Mouse (Mus musculus) kidney, embryonic 15.5 days (tissue): Measurements from ENCODE around the gene Clcnkb. TPM values are rescaled to one million over a fixed set of nuclear protein-coding genes. Genes with fewer than 3 reads are reported as not detected.

Experiments used
- ATAC-seq: fragments of 200-750 bp; cut with Nextera tagmentation; replicated peaks from 2 replicates; pipeline ENCODE4 v1.8.0; 2017; ENCODE audit warnings: moderate TSS enrichment; ENCODE audit not compliant: low FRiP score
- H3K27ac ChIP-seq: fragments of 300-500 bp; sonication (generic); 2 replicates; pipeline ENCODE4 v1.5.1; 2015; ENCODE audit warnings: mild to moderate bottlenecking, inconsistent platforms
- H3K27me3 ChIP-seq: fragments of 300-500 bp; sonication (generic); 2 replicates; pipeline ENCODE4 v1.6.1; 2015; ENCODE audit warnings: inconsistent platforms
- H3K36me3 ChIP-seq: fragments of 300-500 bp; sonication (generic); 2 replicates; pipeline ENCODE4 v1.6.1; 2015; ENCODE audit warnings: inconsistent platforms
- H3K4me1 ChIP-seq: fragments of 300-500 bp; sonication (generic); 2 replicates; pipeline ENCODE4 v1.6.1; 2015; ENCODE audit warnings: inconsistent platforms
- H3K4me2 ChIP-seq: fragments of 300-500 bp; sonication (generic); 2 replicates; pipeline ENCODE4 v1.6.1; 2015; ENCODE audit warnings: moderate library complexity, mild to moderate bottlenecking, inconsistent platforms
- H3K4me3 ChIP-seq: fragments of 300-500 bp; sonication (generic); replicated peaks from 2 replicates; pipeline ENCODE4 v1.5.1; 2015; ENCODE audit warnings: mild to moderate bottlenecking, inconsistent platforms
- H3K9ac ChIP-seq: fragments of 300-500 bp; sonication (generic); 2 replicates; pipeline ENCODE4 v1.6.1; 2015; ENCODE audit warnings: mild to moderate bottlenecking, inconsistent platforms
- H3K9me3 ChIP-seq: fragments of 300-500 bp; sonication (generic); replicated peaks from 2 replicates; pipeline ENCODE4 v1.6.1; 2016; ENCODE audit warnings: inconsistent platforms
- WGBS: fragments of 180-500 bp; shearing (Covaris S2); methylation state at CpG from one replicate; pipeline ENCODE4 v1.1.7; 2015; ENCODE audit warnings: mixed read lengths; 5-methylcytosine and 5-hydroxymethylcytosine counted together
- polyA plus RNA-seq: library from polyadenylated mRNA; unstranded; fragments of >200 nt; fragmentation: Nextera tagmentation; extraction: Ambion mirVana; gene quantifications from 2 replicates; pipeline ENCODE4 v1.2.1, GENCODE M21; 2015

Gene Clcnkb
- polyA plus RNA-seq, 1 experiment from 2014 or later, result 19.5 TPM

DNA sequence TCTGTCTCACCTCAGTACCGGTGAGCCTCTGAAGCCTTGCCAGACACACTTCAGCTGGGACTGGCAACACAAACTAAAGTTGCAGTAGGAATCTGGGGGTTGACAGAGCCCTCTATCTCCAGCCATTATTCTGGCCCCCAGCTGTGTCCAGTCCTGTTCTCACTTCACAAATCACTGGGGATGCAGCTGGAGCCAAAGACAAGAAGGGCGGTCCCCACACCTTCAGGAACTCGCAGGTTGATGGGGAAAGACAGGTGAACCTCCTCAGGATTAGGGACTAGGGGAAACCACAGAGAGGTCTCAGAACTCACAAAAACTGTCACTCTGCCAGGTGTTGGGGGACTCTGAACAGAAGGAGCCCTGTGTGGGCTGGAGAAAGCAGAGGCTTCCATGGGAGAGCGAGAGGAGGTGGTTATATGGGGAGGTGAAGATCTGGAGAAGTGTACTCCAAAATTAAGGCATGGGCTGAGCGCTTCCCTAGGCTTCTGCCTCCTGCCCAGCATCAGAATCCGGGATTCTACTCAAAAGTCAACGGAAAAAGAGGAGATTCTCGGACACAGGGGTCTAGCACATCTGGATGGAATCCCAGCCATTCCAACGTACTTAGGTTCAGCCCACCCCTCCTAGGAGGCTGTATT lies 4.5 kb upstream of the Clcnkb start, which contains the start of gene Hspb7:
Gene Hspb7 (plus strand): TSS at position 588 of the 638 bp plus-strand sequence.
- Histone ChIP-seq H3K9ac (no peak within 1 kb of the TSS), H3K36me3 (no peaks in the 10 kb centered on the region), H3K27ac (no peak within 1 kb of the TSS; the same call in 1 of the 2 replicates), H3K9me3 (no peaks in the 10 kb centered on the region), H3K27me3 (peaks cover 11% of the 10 kb centered on the region; the same call in 1 of the 2 replicates), H3K4me3 (no peak within 1 kb of the TSS), H3K4me1 (peaks cover 32% of the 10 kb centered on the region), H3K4me2 (no peak within 1 kb of the TSS)
- WGBS, result 54% methylated on average over 9 of the region's 9 CpGs
- no peak for ATAC-seq

DNA sequence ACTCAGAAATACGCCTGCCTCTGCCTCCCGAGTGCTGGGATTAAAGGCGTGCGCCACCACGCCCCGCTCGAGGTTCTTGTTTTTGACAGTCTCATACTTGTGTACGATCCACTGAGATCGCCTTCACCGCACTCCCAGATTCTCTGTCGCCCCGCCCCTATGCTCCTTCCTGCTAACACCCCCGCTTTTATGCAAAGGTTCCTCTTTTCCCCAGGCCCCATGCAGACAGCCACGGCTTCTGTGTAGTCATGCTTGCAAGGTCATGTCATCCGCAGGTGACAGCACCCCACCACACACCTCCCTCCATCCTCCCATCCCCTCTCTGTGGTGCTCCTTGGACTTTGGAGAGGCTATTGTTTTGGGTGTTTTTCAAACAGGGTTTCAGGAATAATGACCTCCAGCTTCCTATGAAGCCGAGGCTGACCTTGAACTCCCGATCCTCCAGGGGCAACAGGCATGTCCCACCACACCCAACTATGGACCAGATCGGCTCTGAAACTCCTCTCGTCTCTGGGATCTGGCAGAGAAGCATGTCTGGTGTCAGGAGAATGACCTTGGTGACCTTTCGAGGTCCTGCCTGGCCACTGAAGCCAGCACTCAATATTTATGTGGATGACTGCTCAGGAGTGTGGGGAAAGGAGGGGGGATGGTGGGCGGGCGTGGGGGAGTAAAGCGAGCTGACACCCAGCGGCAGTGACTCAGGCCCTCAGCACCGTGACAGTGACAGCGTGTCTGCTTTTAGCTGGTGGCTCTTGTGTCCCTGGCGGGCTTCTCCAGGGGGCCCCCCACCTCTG lies 3.8 kb upstream of the Clcnkb start:
- WGBS, result 47% methylated on average over 27 of the region's 27 CpGs

DNA sequence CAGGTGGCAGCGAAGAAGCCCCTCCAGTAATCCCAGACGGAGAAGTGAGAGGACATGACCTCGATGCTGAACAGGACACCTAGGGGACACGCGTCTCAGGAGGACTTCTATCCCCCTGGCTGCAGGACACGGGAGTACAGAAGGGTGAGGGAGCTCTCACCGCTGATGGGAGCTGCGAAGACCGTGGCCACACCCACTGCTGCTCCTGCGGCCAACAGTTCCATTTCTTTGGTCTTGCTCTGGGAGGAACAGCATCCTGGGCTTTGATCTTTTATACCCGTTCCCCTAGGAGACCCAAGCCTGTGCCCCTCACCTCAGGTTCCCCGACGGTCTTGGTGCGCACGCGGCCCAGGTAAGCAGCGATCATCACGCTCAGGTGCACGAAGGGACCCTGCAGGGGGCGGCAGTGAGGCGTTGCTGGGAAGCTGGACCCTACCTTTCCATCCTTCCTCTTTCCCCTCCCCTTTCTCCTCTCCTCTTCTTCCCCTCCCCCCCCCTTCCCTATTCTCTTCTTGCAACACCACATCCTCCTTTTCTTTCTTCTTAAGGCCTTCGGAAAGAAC lies 4.3 kb downstream of the Clcnkb start:
- H3K36me3 ChIP-seq, result no peaks in the 10 kb centered on the region
- H3K9ac ChIP-seq, result no peak overlapping the region
- no peak overlapping the region for H3K27ac ChIP-seq
- H3K4me3 ChIP-seq, result peak overlapping the region; percentile 7; the same call in 1 of the 2 replicates
- 19% methylated on average over 22 of the region's 22 CpGs for WGBS
- peak overlapping the region; percentile 32; the same call in 1 of the 2 replicates for H3K4me2 ChIP-seq
- no peak for ATAC-seq
- H3K27me3 ChIP-seq, result peaks cover 4% of the 10 kb centered on the region; the same call in 1 of the 2 replicates
- no peaks in the 10 kb centered on the region for H3K9me3 ChIP-seq
- peaks cover 8% of the 10 kb centered on the region; the same call in 1 of the 2 replicates for H3K4me1 ChIP-seq

More for the DNA sequence above, 3.8 kb upstream of the Clcnkb start:
- peaks cover 11% of the 10 kb centered on the region; the same call in 1 of the 2 replicates for H3K27me3 ChIP-seq
- no peaks in the 10 kb centered on the region for H3K9me3 ChIP-seq
- H3K4me2 ChIP-seq, result no peak overlapping the region
- H3K27ac ChIP-seq, result no peak overlapping the region; the same call in 1 of the 2 replicates
- H3K9ac ChIP-seq, result no peak overlapping the region
- no peak; the same call in 1 of the 2 replicates for ATAC-seq
- H3K4me1 ChIP-seq, result peaks cover 28% of the 10 kb centered on the region
- H3K36me3 ChIP-seq, result no peaks in the 10 kb centered on the region
- H3K4me3 ChIP-seq, result no peak overlapping the region

DNA sequence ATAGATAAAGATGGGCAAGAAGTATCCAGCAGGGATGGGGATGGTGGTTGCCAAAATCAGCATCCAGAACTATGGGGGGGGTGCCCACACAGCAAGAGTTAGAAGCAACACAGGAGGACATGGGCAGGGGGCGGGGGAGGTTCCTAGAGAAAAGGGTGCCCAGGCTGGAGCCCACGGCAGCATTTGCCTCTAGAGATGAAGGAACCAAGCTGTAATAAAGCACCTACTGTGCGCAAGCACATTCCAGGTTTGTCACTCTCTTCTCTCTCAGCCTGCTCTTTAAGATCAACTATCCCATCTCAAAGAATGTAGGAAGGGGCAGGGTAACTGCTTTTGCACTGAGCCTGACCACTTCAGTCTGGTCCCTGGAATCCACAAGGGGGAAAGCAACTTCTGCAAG lies 7.2 kb downstream of the Clcnkb start:
- H3K4me3 ChIP-seq, result no peak overlapping the region
- H3K4me2 ChIP-seq, result no peak overlapping the region
- H3K36me3 ChIP-seq, result no peaks in the 10 kb centered on the region
- no peak overlapping the region for H3K9ac ChIP-seq
- H3K4me1 ChIP-seq, result peaks cover 13% of the 10 kb centered on the region
- H3K9me3 ChIP-seq, result no peaks in the 10 kb centered on the region
- peaks cover 4% of the 10 kb centered on the region; the same call in 1 of the 2 replicates for H3K27me3 ChIP-seq
- ATAC-seq, result no peak
- no peak overlapping the region for H3K27ac ChIP-seq
- WGBS, result 93% methylated on average over 3 of the region's 3 CpGs

DNA sequence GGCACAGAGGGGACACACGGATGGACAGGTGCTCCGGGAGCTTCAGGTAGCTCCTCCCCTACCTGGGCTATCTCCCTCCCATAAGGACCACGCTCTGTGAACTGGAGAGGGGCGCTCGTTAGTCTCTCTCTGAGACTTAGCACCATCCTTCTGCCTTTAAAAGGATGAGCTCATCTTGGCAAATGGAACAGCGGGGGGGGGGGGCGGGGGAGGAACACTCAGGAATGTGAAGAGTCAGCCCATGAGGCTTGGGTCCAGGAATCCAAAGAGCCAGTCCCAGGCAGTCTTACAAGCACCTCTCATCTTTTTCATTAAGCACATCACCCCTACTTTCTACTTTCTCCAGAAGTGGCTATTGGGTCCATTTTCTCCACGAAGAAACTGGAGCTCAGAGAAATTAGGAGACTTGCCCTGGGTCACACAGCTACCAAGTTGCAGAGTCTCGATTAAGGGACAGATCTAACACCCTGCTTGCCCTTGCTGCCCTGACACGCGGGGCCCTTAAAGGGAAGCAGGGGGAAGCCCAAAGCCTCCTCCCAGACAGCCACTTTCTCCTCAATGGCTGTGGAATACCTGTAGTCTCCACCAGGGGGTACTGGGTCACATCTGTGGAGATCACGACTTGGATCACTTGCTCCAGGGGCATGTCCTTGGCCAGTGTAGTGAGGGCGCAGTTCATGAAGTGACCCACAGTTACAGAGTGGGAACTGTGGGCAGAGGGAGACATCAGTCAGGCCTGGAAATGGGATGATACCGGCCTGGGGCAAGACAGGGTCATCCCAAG lies 9.1 kb downstream of the Clcnkb start:
- Histone ChIP-seq H3K4me1 (peaks cover 13% of the 10 kb centered on the region), H3K36me3 (no peaks in the 10 kb centered on the region), H3K27me3 (peaks cover 4% of the 10 kb centered on the region; the same call in 1 of the 2 replicates), H3K27ac (no peak overlapping the region), H3K4me3 (no peak overlapping the region), H3K9ac (no peak overlapping the region), H3K4me2 (no peak overlapping the region), H3K9me3 (no peaks in the 10 kb centered on the region)
- ATAC-seq, result no peak
- 42% methylated on average over 14 of the region's 14 CpGs for WGBS

DNA sequence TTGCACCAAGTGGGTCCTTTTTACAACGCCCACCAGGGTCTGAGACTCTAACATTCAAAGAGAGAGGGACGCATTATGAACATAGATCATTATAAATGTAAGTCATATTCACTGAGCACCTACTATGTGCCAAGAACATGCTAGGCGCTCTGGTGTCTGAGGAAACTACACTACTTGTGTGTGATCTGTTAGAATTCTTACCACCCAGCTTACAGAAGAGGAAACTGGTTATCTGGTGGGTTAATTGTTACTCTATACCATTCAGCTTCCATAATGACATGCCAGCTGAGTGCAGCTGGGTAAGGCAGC lies 10.5 kb downstream of the Clcnkb start:
- Histone ChIP-seq H3K4me1 (peaks cover 12% of the 10 kb centered on the region), H3K27ac (no peak overlapping the region)
- WGBS, result 89% methylated on average over 3 of the region's 3 CpGs

DNA sequence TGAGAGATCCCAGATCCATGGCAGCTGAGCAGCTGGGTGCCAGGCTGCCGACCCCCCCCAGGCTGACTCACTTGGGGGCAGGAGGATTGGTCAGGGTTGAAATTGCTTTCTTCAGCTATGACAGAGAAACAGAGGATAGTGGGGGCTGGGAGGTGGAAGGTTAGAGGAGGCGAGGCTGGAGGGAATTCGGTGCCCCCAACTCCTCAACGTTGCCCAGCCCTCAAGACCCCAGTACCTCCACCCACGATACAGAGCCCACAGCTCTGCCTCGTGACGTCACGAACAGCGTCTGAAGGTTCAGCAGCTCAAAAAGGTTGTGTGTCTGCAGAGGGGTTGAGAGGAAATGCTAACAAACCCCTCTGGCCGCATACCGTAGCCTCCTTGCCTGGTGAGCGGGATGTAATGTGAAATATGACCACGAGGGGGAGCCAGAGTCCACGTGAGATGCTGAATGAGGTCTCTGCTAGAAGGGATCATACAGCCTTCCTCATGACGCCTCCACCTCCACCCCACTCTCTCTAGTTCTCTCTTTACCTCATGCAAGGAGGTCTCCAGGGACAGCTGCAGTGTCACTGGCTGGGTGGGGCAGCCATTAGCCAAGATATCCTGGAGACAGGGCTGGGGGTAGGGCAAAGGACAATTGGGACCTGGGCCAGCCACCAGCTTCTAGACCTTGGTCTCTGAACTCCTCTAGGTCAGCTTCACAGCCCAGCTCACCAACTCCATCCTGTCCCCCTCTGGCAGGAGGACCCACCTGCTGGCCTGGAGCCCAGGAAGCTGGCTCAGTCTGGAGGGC lies 11.1 kb downstream of the Clcnkb start:
- Histone ChIP-seq H3K4me3 (no peak overlapping the region), H3K36me3 (no peaks in the 10 kb centered on the region), H3K9ac (0 out of 2 replicates have a peak overlapping the region, but pooled peaks have one; percentile 24), H3K4me1 (peaks cover 16% of the 10 kb centered on the region), H3K9me3 (no peaks in the 10 kb centered on the region), H3K4me2 (peak overlapping the region; percentile 46), H3K27ac (no peak overlapping the region), H3K27me3 (no peaks in the 10 kb centered on the region)
- ATAC-seq, result peak; percentile 52
- 14% methylated on average over 15 of the region's 15 CpGs for WGBS

More for the DNA sequence above, 10.5 kb downstream of the Clcnkb start:
- Histone ChIP-seq H3K4me3 (no peak overlapping the region), H3K9me3 (no peaks in the 10 kb centered on the region), H3K27me3 (no peaks in the 10 kb centered on the region), H3K4me2 (no peak overlapping the region), H3K9ac (no peak overlapping the region), H3K36me3 (no peaks in the 10 kb centered on the region)
- no peak for ATAC-seq

DNA sequence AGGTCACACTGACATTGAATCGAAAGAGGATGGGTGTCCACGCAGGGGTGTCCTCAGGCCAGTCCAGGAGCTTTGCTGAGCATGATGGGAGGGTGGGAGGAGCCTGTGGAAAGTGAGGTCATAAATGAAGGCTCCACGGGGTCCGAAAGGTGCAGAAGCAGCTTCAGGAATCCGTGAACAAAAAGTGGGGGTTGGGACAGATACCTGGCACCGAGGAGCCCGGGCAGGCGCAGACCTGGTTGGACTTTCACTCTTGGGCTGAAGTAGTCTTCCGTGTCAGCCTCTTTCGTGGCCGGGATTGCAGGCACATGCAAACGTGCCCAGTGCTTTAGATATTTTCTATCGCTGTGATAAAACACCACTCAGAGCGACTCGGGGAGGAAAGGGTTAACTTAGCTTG lies 15.6 kb downstream of the Clcnkb start:
- Histone ChIP-seq H3K27ac (no peak overlapping the region), H3K36me3 (no peaks in the 10 kb centered on the region), H3K4me2 (no peak overlapping the region), H3K4me3 (no peak overlapping the region), H3K4me1 (peaks cover 24% of the 10 kb centered on the region), H3K9ac (no peak overlapping the region), H3K9me3 (no peaks in the 10 kb centered on the region), H3K27me3 (no peaks in the 10 kb centered on the region)
- ATAC-seq, result no peak
- 88% methylated on average over 15 of the region's 15 CpGs for WGBS

DNA sequence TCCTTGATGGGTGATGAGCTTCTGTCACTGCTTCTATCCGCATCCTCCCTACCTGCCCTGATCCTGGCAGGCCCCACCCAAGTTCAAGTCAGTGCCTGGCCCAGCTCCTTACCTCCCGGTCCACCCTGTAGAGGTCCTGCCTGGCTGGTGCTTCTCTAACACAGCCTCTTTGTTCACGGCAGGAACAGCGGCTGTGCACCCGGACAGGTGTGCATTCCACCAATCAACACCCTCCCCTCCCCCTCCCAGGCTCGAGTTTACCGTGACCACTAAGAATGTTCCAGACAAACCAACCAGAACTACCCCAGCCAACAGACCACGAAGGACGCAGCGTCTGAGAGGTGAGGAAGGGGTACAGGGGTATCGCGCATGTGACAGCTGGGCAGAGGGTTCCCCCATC lies 17.3 kb downstream of the Clcnkb start, which contains the start of gene Clcnka:
Gene Clcnka (minus strand): TSS at position 180 of the 400 bp plus-strand sequence.
- Histone ChIP-seq H3K9me3 (no peaks in the 10 kb centered on the region), H3K36me3 (no peaks in the 10 kb centered on the region), H3K27me3 (no peaks in the 10 kb centered on the region), H3K4me3 (no peak within 1 kb of the TSS), H3K4me2 (peak within 1 kb of the TSS; percentile 5; the same call in 1 of the 2 replicates), H3K9ac (no peak within 1 kb of the TSS), H3K27ac (no peak within 1 kb of the TSS), H3K4me1 (peaks cover 28% of the 10 kb centered on the region)
- ATAC-seq, result peak; percentile 57
- WGBS, result 45% methylated on average over 12 of the region's 12 CpGs

DNA sequence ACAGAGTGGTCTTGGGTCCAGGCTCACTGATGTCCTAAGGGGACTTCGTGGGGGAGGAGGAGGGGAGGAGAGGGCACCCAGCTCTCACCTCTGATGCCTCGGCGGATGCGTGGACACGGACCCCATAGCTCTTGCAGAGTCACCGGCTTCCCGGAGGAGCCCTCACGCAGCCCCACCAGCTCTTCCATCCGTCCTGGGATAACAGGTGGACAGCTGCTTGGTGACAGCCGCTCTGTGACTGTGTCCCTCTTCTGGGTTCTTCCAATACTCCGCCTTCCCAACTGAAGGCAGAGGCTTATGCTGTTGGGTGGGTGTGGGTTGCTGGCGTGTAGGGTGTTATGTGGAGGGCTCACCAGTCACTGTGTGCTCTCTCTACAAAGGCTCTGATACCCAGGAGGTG lies 18.0 kb downstream of the Clcnkb start:
- H3K27me3 ChIP-seq, result no peaks in the 10 kb centered on the region
- H3K36me3 ChIP-seq, result no peaks in the 10 kb centered on the region
- ATAC-seq, result no peak; the same call in 1 of the 2 replicates
- H3K4me2 ChIP-seq, result no peak overlapping the region
- H3K4me3 ChIP-seq, result no peak overlapping the region
- peaks cover 28% of the 10 kb centered on the region for H3K4me1 ChIP-seq
- 75% methylated on average over 12 of the region's 12 CpGs for WGBS
- no peak overlapping the region for H3K27ac ChIP-seq
- H3K9ac ChIP-seq, result no peak overlapping the region
- no peaks in the 10 kb centered on the region for H3K9me3 ChIP-seq

DNA sequence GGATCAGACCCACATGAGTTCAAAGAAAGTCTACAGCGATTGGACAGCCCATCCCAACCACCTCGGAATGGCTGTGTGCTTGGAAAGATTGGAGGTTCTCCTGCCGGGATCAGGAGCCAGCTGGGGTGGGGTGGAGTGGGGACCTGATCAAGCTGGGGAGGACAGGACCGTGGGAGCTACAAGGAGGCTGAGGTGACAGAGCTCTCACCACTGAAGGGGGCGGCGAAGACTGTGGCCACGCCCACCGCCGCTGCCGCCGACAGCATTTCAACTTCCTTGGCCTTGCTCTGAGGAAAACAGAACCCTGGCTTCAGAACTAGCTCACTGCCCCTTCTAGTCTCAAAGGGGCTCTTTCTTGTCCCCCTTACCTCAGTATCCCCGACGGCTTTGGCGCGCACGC lies 21.1 kb downstream of the Clcnkb start:
- Histone ChIP-seq H3K9ac (0 out of 2 replicates have a peak overlapping the region, but pooled peaks have one; percentile 26), H3K4me1 (peaks cover 22% of the 10 kb centered on the region), H3K27me3 (no peaks in the 10 kb centered on the region), H3K27ac (no peak overlapping the region), H3K9me3 (no peaks in the 10 kb centered on the region), H3K36me3 (no peaks in the 10 kb centered on the region), H3K4me3 (peak overlapping the region; percentile 12; the same call in 1 of the 2 replicates), H3K4me2 (peak overlapping the region; percentile 46)
- ATAC-seq, result no peak
- WGBS, result 12% methylated on average over 16 of the region's 16 CpGs
